Mouse (Mus musculus) c-Kit-positive CD71-positive TER-119-negative erythroid progenitor cells, embryonic 14.5 days (primary cell): ENCODE results near the gene Bmpr1a.
A peak's percentile ranks its signal among the peaks of the same experiment; 100 is the strongest.
"Not testable (repeated sequence)": the region's sequence is repeated elsewhere in the genome, so short reads cannot be mapped to it uniquely, and the experiment has no call there.

Source experiments
- DNase-seq: peaks from one replicate; pipeline ENCODE4 v3.0.0-alpha.2; 2013; ENCODE audit warnings: low read depth

Bmpr1a gene

DNA sequence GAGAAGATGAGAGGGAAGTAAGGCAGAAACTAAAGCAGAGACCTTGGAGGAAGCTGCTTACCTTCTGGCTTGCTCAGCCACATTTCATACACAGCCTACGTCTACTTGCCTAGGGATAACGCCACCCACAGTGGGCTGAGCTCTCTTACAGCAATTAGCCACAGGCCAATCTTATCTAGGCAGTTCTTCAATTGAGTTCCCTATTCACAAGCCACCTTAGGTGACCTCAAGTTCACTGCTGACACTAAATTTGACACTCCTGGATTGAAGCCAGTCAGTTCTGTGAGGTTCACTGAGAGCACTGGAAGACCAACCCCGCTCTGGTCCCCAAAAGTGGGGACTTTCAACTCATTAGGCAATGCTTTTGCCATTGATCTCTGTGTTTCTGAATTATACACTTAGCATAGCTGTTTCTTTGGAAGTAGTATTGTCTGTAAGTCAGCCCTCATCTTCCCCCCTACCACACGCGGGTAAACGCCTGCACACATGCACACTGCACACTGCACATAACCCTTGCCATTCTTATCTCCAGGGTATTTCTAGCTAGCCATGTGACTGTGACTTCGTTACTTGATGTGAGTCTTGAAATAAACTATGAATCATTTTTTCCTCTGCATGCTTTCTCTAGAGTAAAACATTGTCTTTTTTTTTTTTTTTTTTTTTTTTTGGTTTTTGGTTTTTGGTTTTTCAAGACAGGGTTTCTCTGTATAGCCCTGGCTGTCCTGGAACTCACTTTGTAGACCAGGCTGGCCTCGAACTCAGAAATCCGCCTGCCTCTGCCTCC lies 120.0 kb downstream of the Bmpr1a start:
- no peak for DNase-seq

DNA sequence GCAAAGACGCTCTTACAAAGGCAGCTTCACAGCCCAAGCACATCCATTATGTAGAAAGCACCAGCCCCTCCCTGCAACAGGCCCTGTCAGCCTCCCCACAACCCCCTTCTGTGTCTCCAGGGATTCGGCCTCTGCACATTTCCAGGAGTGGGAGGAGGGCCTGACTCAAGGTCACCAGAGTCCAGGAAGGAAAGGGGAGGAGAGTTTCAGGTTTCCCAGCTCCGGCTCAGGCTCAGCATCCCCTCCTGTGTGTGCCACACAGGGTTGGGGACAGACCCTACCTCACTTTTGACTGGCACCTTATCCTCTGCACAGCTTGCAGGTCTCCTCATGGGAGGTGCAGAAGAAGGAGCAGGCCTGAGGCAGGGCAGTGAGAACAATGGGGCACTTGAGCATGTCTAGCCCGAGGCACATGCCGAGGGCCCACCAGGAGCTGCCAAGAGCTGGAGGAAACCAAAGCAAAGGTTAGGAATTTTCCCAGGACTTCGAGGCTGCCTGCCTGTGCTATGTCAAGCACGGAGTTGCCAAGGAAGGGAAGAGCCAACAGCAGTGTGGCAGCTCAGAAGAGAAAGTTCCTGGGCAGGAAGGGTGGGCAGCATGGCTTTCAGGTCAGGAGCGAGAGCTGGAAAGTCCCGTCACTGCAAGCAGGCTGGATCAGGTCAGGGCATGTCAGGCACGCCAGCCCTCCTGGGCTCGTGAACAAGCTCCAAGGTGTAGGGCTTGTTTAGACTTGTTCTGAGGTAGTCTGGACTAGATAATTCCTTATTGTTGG lies 124.4 kb downstream of the Bmpr1a start:
- no peak for DNase-seq

DNA sequence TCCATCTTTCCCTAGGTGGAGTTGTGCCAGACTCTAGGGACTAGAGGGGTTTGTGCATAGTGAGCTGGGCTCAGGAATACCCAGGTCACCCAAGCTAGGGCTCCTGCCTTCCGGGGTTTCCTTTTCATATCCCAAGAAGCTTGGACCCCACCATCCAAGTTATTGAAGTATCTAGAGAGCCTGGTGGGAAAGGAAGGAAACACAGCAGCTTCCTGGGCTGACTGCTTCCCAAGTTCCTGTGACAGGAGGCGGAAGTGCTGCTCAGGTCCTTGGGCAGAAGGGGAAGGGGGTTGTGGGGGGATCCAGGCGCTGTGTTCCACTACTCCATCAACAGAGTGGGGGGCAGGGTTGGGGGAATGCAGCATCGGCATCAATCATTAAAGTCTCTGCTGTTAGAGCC lies 126.0 kb downstream of the Bmpr1a start:
- no peak for DNase-seq

DNA sequence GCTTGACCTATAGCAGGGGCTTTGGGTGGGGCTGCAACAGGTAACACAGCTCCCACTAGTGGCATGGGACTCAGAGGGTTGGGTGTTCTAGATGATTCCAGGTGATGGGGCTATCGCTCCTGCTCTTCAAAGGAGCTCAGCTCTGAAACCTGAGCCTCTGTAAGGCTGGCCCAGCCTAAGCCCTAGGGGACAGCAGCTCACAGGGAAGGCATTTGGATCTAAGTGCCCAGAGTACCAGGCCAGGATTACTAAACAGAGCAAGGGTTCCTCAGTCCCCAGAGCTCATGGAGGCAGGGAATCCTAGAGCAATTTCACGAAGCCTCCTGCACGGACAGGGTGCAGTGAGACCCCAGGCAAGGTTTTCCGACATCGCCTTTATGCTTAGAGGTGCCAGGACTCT lies 127.2 kb downstream of the Bmpr1a start:
- no peak for DNase-seq

DNA sequence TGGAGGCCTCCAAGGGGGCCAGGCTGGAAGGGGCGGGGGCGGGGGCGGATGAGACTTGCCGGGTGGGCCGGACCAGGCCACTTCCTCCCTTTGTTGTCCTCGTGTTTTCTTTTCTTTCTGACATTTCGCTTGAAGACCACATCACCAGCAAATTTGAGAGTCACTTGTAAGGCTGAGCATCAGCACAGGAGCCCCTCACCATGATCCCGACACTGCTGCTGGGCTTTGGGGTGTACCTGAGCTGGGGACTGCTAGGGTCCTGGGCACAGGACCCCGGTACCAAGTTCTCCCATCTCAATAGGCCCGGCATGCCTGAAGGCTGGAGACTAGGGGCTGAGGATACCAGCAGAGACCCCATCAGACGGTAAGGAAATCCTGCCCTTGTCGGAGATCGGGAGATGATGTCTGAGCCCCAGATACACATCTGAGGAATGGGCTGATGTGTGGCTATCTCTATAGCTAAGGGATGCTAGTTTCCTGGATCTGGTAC lies 127.7 kb downstream of the Bmpr1a start, which contains the start of gene Mmrn2:
Mmrn2 (plus strand) TSS at position 51 of the 490 bp plus-strand sequence.
- no peak for DNase-seq

DNA sequence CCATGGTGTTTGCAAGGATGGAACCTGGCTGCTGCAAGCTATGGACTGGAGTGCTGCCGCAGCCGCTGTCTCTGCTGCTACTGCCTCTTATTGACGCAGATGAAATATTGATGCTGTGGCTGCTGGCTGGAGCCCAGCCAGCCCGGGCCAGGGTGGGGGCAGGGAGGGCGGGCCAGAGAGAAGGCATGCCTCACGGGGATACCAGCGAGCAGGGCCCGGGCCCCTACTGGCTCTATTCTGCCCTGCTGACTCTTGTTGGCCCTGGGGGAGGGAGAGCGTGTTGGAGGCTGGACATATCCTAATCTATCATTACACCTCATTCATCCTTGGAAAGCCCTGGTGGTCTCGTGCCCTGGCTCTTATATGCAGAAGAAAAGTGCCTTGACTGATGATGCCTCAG lies 128.6 kb downstream of the Bmpr1a start, which contains the start of gene Sncg:
Sncg (minus strand) TSS at position 213 of the 400 bp plus-strand sequence.
- no peak for DNase-seq

DNA sequence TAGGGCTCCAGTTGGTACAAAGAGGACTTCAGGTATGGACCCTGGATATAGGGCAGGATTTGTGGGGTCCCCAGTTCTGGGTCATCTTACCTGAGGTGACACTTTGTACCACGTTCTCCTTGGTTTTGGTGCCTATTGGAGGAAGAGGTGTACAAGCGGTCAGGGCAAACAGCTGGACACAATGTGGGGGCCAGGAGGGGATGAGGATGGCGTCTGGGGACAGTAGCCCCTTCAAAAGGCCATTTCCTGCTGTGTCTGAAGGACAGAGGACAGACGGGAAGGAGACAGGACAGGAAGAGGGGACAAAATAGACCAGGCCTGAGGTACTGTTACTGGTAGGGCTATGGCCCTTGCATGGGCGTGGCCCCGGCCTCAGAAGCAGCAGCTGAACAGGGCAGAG lies 129.6 kb downstream of the Bmpr1a start:
- DNase-seq = no peak

DNA sequence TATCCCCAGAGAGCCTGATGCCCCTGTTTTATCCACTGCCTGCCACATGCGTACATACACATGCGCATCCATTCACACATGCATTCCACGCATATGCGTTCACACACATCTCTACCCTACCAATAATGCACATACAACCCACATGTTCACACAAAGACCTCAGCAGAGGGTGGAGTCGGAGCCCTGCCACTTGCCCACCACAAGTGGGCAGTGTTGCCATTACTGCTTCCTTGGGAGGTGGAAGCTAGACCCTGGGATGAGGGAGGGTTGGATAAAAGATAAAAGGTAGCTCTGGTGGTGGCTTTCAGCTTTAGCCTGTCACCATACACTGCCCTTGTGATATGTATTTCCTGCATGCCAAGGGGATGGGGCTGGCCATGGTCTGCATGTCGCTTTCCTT lies 130.5 kb downstream of the Bmpr1a start:
- no peak for DNase-seq

DNA sequence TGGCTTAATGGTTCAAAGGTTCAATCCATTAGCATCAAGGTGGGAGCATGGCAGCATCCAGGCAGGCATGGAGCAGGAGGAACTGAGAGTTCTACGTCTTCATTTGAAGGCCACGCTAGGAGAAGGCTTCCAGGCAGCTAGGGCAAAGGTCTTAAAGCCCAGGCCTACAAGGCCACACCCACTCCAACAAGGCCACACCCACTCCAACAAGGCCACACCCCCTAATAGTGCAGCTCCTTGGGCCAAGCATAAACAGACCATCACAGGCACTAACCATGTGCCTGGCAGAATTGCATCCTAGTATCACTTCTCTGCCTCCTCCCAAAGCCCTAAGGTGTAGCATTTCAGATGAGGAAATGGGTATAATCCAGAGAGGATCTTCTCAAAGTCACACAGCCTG lies 131.4 kb downstream of the Bmpr1a start:
- DNase-seq = no peak

DNA sequence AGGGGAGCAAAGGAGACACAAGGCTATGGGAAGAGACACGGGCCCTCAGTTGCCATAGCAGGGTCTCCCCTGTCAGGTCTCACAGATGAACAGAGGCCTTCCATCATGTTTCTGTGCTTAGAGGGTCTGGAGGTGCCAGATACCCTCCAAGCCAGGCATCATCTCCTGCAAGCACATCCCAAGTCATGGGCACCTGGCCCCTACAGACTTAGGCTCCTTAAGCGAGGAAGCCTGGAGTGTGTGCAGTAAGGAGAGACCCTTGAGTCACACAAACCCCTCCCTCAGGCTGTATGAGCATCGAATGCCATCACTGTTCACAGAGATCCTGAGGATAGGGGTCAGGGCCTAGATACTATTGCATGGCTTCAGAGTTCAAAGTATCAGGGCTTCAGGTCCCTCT lies 132.2 kb downstream of the Bmpr1a start:
- DNase-seq = no peak

DNA sequence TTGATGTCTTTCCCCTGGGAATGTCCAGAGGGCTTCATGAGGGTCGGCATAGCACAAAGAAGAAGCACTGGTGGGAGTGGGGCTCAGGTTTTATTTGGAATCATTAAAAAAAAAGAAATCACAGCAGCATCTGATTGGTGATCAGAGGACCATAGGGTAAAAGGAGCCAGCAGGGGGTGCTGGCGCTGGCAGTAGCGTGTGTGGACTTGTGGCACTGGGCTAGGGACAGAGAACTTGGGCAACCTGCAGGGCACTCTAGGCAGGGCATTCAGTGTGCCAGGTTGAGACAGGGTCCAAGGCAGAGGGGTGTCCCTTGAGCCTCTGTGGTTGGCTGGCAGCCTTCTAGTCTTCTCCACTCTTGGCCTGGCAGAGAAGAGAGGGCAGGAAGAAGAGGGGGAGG lies 132.9 kb downstream of the Bmpr1a start:
- no peak for DNase-seq

DNA sequence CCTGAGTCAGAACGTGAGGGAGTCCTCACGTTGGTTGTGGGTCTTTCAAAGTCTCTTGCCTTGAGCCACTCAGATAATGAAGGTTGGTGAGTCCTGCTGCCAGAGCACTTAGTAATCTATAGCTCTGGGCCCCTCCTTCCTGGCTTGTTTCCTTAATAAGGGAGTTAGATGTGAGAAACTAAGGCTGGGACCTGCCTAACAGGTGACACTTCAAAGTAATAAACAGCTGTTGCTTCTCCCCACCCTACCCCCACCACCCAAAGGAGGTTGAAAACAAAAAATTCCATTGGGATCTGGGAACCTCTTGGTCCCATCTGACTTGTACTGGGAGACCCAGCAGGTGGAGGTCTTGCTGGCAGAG lies 138.0 kb downstream of the Bmpr1a start:
- no peak for DNase-seq

DNA sequence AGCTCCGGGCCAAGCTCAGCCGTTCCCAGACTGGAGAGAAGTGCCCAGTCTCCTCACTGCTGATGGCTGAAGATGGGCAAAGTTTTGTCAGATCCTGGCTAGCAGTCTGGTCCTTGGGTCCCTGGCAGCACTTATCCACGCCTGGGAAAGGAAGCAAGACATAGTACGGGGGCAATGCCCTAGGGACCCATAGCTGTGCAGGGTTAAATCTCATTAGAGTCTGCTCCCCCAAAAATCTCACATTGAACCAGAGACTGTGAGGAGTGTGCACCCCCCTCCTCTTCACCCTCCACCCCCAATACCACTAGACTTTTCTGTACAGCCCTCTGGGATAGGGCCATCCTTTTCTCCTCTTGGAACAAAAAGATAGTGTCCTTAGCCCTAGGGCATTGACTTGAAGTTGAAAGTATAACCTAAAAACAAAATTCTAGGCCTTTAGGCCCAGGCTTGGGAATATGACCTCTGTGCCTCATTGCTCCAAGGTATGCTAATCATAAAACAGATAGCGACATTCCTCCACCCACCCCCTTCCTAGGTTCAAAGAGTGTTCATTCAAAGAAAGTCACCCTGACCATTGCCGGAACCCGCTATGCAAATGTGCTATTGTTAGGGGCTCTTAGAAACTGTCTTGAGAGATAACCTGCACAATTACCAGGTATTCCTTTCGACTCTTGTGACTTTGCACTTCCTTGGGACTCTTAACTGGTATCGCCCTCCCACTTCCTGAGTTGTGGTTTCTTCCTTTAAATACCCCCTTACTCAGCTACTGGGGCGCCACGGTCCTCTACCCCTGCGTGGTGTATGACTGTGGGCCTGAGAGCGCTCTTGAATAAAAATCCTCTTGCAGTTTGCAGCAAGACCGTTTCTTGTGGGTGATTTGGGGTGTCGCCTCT lies 138.6 kb downstream of the Bmpr1a start:
- DNase-seq = not testable (repeated sequence)

DNA sequence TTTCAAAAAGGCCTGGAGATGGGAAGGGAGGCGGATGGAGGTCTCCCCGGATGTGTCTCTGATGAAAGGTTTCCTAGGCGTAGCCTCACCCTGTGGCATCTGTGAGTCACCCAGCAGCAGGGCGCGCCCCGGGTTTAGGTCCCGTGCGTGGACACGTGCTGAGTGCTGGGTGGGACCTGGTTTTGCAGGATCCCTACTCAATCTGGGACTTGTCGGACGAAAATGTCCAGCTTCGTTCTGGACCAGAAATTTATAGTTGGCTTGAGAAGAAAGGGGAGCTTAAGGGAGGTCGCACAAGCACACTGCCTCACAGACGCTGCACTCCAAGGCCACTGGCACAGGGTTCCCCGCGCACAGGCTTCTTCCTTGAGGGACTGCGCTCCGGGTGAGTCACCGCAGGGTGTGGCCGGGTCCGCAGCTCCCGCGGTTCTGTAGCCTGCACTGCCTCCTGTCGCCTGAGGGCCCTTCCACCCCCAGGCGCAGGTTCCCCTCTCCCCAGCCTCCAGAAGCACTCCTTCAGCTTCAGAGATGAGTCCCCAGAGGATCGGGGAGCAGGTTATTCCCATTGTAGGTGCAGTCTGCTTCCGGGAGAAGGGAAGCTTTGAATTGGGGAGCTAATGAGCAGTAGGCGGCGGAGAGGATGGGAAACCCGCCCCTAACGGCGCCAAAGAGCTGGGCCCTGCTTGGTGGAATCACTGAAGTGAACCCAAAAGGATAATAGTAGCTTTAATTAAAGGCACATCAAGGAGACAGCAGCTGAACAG lies 139.5 kb downstream of the Bmpr1a start:
- no peak for DNase-seq

DNA sequence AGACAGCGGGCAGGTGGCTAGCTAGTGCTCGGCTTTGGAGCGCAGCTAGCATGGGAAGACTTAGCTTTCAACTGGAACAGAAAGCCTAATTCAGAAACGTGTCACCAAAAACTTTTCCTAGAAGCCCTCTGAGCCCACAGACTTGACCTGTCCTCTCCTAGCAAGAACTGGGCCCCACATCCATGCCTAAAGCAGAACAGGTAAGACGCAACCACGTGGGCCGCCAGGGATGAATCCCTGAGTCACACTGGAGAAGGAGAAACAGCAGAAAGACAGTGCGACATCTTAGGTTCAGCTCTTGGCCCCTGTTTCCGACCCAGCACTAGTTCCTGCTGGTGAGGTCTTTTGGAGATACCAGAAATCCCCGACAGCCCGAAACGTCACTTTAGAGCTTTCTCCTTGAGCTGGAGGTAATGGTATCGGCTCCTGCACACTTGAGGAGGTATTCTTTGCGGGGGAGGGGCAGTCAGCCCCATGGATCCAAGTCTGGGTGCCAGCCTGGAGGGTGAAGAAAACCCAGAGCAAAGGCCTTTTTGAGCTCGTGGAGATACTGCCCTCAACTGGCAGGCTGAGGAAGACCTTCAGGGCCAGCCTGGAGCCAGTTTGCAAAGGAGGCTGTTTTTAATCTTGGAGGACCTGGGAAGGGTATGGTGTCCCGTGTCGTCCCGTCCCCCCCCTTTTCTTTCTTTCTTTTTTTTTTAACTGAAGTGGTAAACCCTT lies 140.3 kb downstream of the Bmpr1a start:
- DNase-seq = peak; percentile 25

DNA sequence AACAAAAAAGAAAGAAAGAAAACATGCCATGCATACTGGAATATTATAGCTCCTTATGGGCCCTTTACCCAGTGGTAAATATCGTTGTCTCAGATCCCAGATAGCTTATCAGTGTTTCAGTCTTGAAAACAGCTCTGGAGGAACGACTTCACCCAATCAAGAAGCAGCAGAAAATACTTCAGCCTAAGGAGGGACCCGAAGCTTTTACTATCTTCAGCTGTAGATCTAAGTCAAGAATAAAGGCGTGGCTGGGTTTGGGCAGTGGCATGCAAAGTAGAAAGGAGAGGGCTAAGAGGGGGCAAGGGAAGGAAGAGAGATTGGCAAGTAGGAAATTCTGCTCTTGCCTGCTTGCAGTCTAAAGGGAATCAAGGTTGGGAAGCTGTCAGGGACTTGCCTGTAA lies 141.0 kb downstream of the Bmpr1a start:
- no peak for DNase-seq
